Mouse (Mus musculus): ENCODE results near the gene Gm42906.

- TF ChIP-seq CTCF (IDR thresholded peaks at IDR 0.05; ENCODE audit: low read depth) (no peak), EP300 (optimal IDR thresholded peaks at IDR 0.05) (no peak)
These were observed 244.2 kb downstream of the Gm42906 start for GRCm38 (mm10) chr5:151183656-151184240.

Measured in stomach, postnatal 0 days (tissue).